Mouse (Mus musculus) small intestine, adult 2 months (tissue): ENCODE measurements at regions not wholly inside any gene's neighbourhood (a gene's known extent, or its start where the extent isn't known, plus 50 kb on each side); places are given as distances from the start of the nearest gene placed in this dataset.

Source experiments
- H3K27ac ChIP-seq: fragments of 200-500 bp; 2 replicates; pipeline ENCODE4 v1.5.1; 2012; ENCODE audit warnings: low read depth, low read length, control low read depth, inconsistent platforms; ENCODE audit not compliant: insufficient read depth
- H3K27me3 ChIP-seq: fragments of 200-500 bp; 2 replicates; pipeline ENCODE4 v1.6.1; 2012; ENCODE audit warnings: mild to moderate bottlenecking, moderate library complexity, low read length, inconsistent platforms; ENCODE audit not compliant: control insufficient read depth, insufficient read depth
- H3K36me3 ChIP-seq: fragments of 200-500 bp; 2 replicates; pipeline ENCODE4 v1.6.1; 2012; ENCODE audit warnings: mild to moderate bottlenecking, low read length, control low read depth, inconsistent platforms; ENCODE audit not compliant: control insufficient read depth, insufficient read depth
- H3K4me1 ChIP-seq: fragments of 200-500 bp; 2 replicates; pipeline ENCODE4 v1.6.1; 2012; ENCODE audit warnings: low read length, inconsistent platforms, mixed read lengths; ENCODE audit not compliant: control insufficient read depth, insufficient read depth, insufficient read length
- H3K4me3 ChIP-seq: fragments of 200-500 bp; 2 replicates; pipeline ENCODE4 v1.5.1; 2012; ENCODE audit warnings: low read depth, mild to moderate bottlenecking, control low read depth, inconsistent platforms, low read length, moderate library complexity
- CTCF ChIP-seq: fragments of 200-500 bp; IDR thresholded peaks from 2 replicates; pipeline ENCODE4 v1.5.1; 2012; ENCODE audit warnings: low read depth, mild to moderate bottlenecking, control low read depth, inconsistent platforms, low read length, moderate library complexity, mixed read lengths; ENCODE audit not compliant: insufficient replicate concordance, insufficient read length; ENCODE audit errors: extremely low read depth
- POLR2A ChIP-seq: fragments of 200-500 bp; IDR thresholded peaks from 2 replicates; pipeline ENCODE4 v1.6.1; 2012; ENCODE audit warnings: low read depth, mild to moderate bottlenecking, control low read depth, inconsistent platforms, low read length, moderate library complexity
- WGBS: fragments of 180-500 bp; shearing (Covaris S2); methylation state at CpG from one replicate; pipeline ENCODE4 v1.1.7; 2018; 5-methylcytosine and 5-hydroxymethylcytosine counted together

DNA sequence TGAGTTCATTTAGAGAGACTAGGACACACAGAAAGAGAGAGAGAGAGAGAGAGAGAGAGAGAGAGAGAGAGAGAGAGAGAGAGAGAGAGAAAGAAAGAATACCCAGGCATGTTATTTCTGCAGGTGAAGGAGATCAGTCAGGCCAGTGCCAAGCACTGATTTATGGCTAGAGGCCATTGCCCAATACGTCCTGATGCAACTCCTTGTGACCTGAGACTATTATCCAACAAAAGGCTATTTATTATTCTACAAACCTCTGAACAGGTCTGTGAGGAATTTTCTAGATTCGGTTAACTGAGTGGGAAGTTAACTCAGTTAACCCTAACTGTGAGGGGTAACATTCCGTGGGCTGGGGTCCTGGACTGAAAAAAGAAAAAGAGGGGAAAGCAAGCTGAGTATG lies 84.5 kb upstream of the Spin1 start:
- TF ChIP-seq CTCF (no peak), POLR2A (no peak)
- Histone ChIP-seq H3K4me3 (no peak overlapping the region), H3K27ac (no peak overlapping the region), H3K4me1 (no peaks in the 10 kb centered on the region), H3K27me3 (no peaks in the 10 kb centered on the region), H3K36me3 (no peaks in the 10 kb centered on the region)
- WGBS, result 71% methylated on average over 3 of the region's 3 CpGs

DNA sequence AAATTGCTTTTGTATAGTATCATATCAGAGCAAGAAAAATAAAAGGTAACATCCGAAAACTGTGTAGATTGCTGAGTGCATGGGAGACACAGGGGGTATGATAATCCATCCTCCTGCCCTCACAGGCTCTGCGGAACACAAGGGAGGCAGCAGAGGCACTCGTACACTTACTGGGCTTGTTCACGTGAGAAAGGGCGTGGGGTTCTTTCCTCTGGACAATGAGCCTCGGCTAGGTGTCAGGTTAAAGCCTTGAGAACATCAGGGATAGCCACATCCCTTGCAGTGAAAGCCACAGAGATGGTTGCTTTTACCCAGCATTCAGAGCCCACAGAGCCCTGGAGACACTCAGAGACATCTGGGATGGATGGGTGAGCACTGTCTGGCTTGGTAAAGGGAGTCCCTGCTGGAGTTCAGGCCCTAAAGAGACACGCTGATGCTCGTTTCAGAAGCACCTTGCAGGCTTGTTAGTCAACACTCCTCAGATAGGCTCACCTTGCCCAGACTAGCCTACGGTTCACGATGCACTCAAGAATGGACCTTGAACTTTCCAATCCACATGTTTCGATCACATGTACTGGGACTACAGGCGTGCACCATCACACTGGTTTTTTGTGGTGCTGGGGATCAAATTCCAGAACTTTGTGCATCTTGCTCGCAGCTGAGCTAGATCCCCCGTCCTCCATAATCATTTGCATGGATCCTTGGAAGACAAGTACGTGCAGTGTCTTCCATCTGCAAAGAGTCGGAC lies 83.5 kb upstream of the Spin1 start:
- Histone ChIP-seq H3K4me3 (no peak overlapping the region), H3K4me1 (no peaks in the 10 kb centered on the region), H3K27me3 (no peaks in the 10 kb centered on the region), H3K27ac (no peak overlapping the region), H3K36me3 (no peaks in the 10 kb centered on the region)
- TF ChIP-seq CTCF (no peak), POLR2A (no peak)
- 64% methylated on average over 16 of the region's 16 CpGs for WGBS

DNA sequence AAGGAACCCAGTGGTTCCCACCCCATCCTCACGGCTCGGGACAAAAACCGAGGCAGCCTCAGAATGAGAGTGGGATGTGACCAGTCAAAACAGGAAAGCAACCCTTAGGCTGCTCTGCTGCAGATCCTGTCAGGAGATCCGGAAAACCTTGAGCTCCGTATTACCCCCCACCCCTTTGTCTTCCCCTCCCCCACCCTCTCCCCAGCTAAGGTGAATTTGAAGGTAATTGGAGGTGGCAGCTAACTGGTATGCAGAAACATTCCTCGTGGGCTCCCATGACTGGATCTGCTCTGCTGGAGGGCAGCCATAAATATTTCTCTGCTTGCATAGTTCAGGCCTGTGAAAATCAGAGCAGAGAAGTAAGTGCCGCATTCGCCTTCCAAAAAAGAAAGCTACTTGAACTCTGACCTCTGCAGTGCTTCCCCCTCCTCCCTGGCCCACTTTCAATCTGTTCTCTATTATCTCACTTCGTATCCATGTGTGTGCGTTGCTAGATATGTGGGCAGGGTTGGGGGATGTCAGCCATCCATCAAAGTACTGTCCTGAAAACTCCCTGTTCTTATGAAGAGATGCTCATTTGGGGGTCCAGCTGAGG lies 82.9 kb upstream of the Spin1 start:
- no peak overlapping the region for H3K27ac ChIP-seq
- TF ChIP-seq CTCF (no peak), POLR2A (no peak)
- 42% methylated on average over 10 of the region's 10 CpGs for WGBS

DNA sequence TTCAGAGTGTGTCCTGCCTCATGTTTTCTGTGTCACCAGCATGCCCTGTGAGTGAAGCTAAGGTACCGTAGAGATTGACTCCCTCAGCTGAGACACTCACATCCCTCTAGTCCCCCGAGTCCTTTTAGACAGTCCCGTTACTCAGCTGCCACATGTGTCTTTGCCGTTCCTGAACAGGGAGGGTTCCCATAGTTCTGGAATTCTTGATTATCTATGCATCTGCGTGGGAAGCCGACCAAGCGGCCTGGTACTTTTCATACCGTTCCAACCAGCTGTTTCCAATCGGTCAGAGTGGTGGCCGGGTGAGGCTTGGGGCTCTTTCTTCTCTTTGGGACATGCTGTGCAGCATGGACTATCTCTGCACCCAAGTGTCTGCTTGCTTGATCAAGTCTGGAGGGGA lies 82.3 kb upstream of the Spin1 start:
- Histone ChIP-seq H3K36me3 (no peaks in the 10 kb centered on the region), H3K27ac (no peak overlapping the region), H3K4me1 (no peaks in the 10 kb centered on the region), H3K27me3 (no peaks in the 10 kb centered on the region), H3K4me3 (no peak overlapping the region)
- WGBS, result 84% methylated on average over 10 of the region's 10 CpGs
- TF ChIP-seq CTCF (no peak), POLR2A (no peak)

More for the DNA sequence above, 82.9 kb upstream of the Spin1 start:
- Histone ChIP-seq H3K4me1 (no peaks in the 10 kb centered on the region), H3K4me3 (no peak overlapping the region), H3K27me3 (no peaks in the 10 kb centered on the region), H3K36me3 (no peaks in the 10 kb centered on the region)

DNA sequence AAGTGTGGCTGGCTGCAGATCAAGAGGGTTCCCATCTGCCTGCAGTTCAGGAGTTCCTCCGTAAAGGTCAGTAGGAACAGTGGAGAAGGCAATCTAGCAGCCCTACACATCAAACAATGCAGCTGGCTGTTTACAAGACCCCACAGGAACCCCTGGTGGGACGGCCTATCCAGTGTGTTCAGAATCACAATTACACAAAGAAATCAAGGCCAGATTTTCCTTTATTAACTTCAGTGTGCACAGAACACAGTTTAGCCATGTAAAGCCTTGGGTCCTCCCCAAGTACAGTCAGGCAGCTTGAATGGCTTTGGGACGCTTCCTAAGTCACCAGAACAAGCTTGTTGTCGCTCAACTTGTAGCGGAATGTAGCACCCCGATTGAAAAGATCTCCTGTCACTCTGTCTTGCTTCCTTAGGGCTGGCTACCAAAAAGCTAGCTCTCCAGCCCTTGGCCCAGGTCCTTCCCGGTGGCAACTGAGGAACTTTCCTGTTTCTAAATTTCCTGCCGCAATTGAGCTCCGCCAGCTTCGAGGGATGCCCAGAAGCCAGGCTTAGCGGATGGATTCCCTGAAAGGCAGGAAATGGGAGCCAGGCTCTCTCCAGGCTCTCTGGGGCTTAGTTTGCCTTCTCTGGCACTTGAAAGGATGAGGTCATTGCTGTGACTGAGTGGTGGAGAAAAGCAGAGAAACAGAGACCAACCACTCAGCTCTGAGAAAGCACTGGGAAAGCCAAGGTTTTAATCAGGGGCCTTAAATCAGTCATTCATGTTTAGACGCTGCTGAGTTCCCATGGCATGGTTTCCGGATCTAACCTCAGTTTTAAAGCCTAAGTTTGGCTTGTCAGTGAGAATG lies 78.1 kb upstream of the Spin1 start:
- Histone ChIP-seq H3K27me3 (no peaks in the 10 kb centered on the region), H3K36me3 (no peaks in the 10 kb centered on the region), H3K4me1 (no peaks in the 10 kb centered on the region), H3K27ac (no peak overlapping the region), H3K4me3 (no peak overlapping the region)
- TF ChIP-seq POLR2A, result no peak
- no peak for TF ChIP-seq CTCF
- WGBS, result 68% methylated on average over 13 of the region's 13 CpGs

DNA sequence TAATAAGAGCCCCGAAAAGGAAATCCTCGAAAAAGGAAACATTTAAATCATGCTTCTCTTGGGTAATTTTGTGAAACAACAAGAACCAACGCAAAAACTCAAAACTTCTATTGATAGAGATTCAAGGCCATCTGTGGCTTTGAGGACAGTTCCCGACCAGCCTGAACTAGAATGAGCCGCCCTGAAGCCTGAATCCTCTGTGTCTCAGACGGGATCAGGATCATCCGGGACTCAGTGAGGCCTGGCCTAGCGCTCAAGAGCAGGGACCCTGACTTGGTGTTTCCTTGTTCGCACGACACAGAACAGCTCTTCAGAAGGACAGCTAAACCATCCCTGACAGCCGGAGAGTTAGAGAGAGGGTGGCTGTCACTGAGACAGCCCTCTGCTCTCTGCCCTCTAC lies 77.4 kb upstream of the Spin1 start:
- H3K4me3 ChIP-seq, result no peak overlapping the region
- H3K4me1 ChIP-seq, result no peaks in the 10 kb centered on the region
- no peak overlapping the region for H3K27ac ChIP-seq
- 85% methylated on average over 11 of the region's 11 CpGs for WGBS
- TF ChIP-seq POLR2A (no peak), CTCF (no peak)
- H3K27me3 ChIP-seq, result no peaks in the 10 kb centered on the region
- no peaks in the 10 kb centered on the region for H3K36me3 ChIP-seq
